Mouse (Mus musculus): ENCODE results near the gene Zmat1. TPM values are rescaled to one million over a fixed set of nuclear protein-coding genes. Genes with fewer than 3 reads are reported as not detected.
A peak's percentile ranks its signal among the peaks of the same experiment; 100 is the strongest.
"Not testable (repeated sequence)": the region's sequence is repeated elsewhere in the genome, so short reads cannot be mapped to it uniquely, and the experiment has no call there.

Zmat1 gene
- total RNA-seq (2021), result 10 to 100 TPM in 1 of 2 experiments, 1 to 10 TPM in 1; 9.4 to 11.4 TPM

DNA sequence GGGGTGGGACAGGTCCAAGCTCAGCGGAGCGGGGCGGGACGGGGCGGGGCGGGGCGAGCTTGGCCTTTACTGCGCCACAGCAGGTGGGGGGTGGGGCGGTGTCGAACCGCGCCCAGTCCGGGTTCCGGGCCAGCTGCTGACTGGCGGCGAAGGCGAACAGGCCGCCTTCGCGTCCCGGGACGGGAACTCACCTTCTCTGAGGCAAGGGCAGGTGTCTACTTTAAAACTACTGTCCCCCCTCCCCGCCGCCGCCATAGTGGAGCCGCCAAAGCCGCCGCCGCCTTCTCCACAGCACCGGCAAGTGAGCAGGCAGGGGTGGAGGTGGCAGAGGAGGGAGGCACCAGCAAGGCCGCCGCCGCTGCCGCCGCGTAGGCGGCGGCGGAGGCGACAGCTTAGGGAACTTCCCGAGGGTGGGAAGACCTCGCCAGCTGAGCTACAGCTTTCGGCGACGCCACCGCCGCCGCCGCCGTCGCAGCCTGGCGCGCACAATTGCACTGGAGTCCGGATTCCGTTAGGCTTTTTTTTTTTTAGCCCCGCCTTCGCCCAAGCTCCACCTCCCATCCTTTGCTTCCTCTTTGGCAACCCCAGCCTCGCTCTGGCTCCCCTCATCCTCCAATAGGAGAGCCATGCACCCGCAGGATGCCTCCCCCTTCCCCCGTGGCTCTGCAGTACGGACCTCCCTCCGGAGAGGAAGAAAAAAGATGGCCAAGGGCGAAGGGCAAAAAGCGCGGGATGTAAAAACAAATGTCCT, at the start of gene Zmat1:
Gene Zmat1 (minus strand): TSS at position 490 of the 751 bp plus-strand sequence.
- peak; percentile 77 to 94 for DNase-seq (ENCODE audit: low spot score in 2 of 2)
- intact Hi-C loops (cut with DNase I), result loop anchor here (10.0 kb wide), 1 partner anchor 76 kb away; no protein-coding TSS in a partner anchor

DNA sequence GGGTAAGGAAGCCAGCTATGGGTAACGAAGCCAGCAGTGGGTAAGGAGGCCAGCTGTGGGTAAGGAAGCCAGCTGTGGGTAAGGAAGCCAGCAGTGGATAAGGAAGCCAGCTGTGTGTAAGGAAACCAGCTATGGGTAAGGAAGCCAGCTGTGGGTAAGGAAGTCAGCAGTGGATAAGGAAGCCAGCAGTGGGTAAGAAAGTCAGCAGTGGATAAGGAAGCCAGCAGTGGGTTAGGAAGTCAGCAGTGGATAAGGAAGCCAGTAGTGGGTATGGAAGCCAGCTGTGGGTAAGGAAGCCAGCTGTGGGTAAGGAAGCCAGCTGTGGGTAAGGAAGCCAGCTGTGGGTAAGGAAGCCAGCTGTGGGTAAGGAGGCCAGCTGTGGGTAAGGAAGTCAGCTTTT, 44.9 kb upstream of the Zmat1 start:
- intact Hi-C loops (cut with DNase I), result not testable (repeated sequence)

DNA sequence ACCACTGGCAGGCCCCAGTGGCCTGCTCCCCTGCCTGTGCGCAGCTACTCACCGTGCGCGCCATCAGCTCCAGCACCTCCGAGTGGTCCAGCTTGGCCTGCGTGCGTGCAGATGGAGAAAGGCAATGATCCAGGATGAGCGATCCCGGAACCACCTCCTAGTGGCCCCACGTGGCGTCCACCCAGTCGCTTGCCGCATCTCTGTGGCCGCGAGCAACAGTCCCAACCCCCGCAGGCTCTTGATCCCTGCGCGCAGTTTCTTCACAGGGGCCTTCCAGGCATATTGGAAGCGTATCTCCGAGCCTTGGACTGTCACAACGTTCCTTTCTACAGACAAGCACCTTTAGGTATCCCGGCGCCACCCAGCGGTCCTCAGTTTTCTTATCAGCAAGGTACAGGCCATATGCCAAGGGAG, 27.0 kb upstream of the Zmat1 start:
- intact Hi-C loops (cut with DNase I), result no loop called here

More for the DNA sequence above, 44.9 kb upstream of the Zmat1 start:
- not testable (repeated sequence) for DNase-seq (ENCODE audit: low spot score in 2 of 2)

GRCm38 (mm10) chrX:135025135-135025534, 16.1 kb upstream of the Zmat1 start:
- no peak for DNase-seq (ENCODE audit: low spot score in 2 of 2)
- intact Hi-C loops (cut with DNase I), result no loop called here

More for the DNA sequence above, 27.0 kb upstream of the Zmat1 start:
- peak; percentile 7 to 60 for DNase-seq (ENCODE audit: low spot score in 2 of 2)

- intact Hi-C loops (cut with DNase I), result no loop called here
- DNase-seq (ENCODE audit: low spot score in 2 of 2), result no peak
Observed at GRCm38 (mm10) chrX:135011381-135011780, 2.4 kb upstream of the Zmat1 start.

DNA sequence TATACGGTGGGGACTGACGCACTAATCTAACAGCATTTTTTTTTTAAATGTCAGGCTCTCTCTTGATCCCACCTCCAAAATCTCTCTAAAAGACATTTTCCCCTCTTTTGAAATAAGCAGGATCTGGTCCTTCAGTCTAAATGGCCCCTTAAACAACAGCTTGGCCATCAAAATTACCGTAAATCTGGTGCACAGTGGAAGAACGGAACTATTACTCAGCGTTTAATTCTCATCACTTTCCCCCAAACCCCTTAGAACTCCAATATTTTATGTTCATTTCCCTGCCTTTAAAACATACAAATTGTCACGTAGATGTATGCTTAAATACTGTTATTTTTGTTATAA, 434 bp upstream of the Zmat1 start:
- intact Hi-C loops (cut with DNase I), result loop anchor here (10.0 kb wide), 1 partner anchor 75 kb away; no protein-coding TSS in a partner anchor
- DNase-seq (ENCODE audit: low spot score in 2 of 2), result no peak

- intact Hi-C loops (cut with DNase I), result loop anchor here (10.0 kb wide), 1 partner anchor 77 kb away; no protein-coding TSS in a partner anchor
- DNase-seq (ENCODE audit: low spot score in 2 of 2), result no peak
Observed at GRCm38 (mm10) chrX:135008021-135008420, 988 bp downstream of the Zmat1 start.

GRCm38 (mm10) chrX:134964546-134964945, 44.5 kb downstream of the Zmat1 start, which contains the start of gene Nxf2:
Nxf2 (minus strand) TSS chrX:134964754.
- intact Hi-C loops (cut with DNase I), result no loop called here
- no peak for DNase-seq (ENCODE audit: low spot score in 2 of 2)

GRCm38 (mm10) chrX:134963305-134964094, 45.5 kb downstream of the Zmat1 start:
- intact Hi-C loops (cut with DNase I), result no loop called here
- peak; percentile 8 to 65 for DNase-seq (ENCODE audit: low spot score in 2 of 2)

- intact Hi-C loops (cut with DNase I), result no loop called here
- peak; percentile 20 to 38 for DNase-seq (ENCODE audit: low spot score in 2 of 2)
Observed at GRCm38 (mm10) chrX:134930361-134930760, 78.6 kb downstream of the Zmat1 start.

DNA sequence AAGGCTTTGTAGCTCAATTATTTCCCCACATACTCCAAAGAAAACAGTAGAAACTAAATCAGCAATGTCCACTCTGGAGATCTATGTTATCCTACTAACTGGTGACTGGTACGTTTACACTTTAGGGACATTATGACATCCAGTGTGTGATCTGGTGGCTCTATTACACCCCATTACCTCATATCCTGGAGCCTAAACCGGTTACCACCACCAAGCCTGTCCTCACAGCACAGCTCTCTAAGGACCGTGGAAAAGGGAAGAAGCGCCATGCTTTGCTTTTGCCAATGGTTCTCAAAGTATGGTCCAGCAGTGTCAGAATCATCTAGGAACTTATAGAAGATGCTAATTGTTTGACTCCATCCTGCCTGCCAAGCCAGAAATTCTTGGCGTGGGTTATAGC, 79.1 kb downstream of the Zmat1 start:
- DNase-seq (ENCODE audit: low spot score in 2 of 2), result no peak
- intact Hi-C loops (cut with DNase I), result no loop called here

GRCm38 (mm10) chrX:134925058-134925457, 84.0 kb downstream of the Zmat1 start:
- peak; percentile 31 to 42 for DNase-seq (ENCODE audit: low spot score in 2 of 2)
- intact Hi-C loops (cut with DNase I), result no loop called here

DNA sequence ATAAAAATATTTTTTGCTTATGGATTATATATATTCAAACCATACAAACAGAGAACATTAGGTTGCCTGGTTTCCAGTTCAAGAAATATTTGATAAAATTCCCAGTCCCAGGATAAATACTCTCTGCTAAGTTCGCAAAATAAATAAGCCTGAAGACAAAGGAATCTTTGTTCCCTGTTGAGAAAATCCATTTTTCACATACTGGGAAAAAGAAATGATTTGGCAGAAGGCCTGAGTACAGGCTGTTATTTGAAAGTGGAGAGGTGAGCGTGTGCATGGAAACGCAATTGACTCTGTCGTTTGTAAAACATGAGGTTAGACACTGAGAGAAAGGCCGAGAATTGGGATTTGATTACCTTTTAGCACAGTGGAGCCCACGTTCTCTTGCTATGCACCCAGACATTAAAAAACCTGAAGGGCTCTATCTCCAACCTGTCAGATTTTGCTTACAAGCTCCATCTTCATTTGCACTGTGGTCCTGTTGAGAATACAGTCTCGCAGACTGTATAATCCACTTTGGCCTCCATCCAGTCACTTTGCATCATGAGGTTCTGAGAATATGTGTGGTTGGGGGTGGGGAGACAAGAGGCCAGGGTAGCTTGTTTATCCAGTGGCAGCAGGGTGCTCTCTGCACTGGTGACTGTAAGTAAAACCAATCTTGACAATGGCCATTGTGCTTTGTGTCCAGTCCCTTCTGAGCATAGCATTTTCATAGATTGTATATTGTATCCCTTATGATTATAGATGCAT, 85.2 kb downstream of the Zmat1 start:
- intact Hi-C loops (cut with DNase I), result no loop called here
- no peak for DNase-seq (ENCODE audit: low spot score in 2 of 2)

Other genes starting within 250 kb of the Zmat1 start
- gene Armcx2, start 200.0 kb downstream of the Zmat1 start, total RNA-seq (2021), result 10 to 100 TPM; 81.7 to 82.8 TPM
- not detected for gene Nxf2, start 44.5 kb downstream of the Zmat1 start, total RNA-seq (2021)
- gene Gm15023, start 168.4 kb upstream of the Zmat1 start, total RNA-seq (2021), result not detected
- 100 to 1,000 TPM in 1 of 2 experiments, 10 to 100 TPM in 1; 83.8 to 106 TPM for gene Tceal6, start 201.5 kb upstream of the Zmat1 start, total RNA-seq (2021)